Mouse (Mus musculus): ENCODE measurements at regions not wholly inside any gene's neighbourhood (a gene's known extent, or its start where the extent isn't known, plus 50 kb on each side); places are given as distances from the start of the nearest gene placed in this dataset.

GRCm38 (mm10) chr2:107935775-107936174 is 645.3 kb downstream of the Kcna4 start:
- TF ChIP-seq CTCF (IDR thresholded peaks at IDR 0.05; ENCODE audit: low read depth, low read length) (no peak), GATA1 (IDR thresholded peaks at IDR 0.05; ENCODE audit: borderline replicate concordance, low read length) (no peak)

Measured in G1E (cell line).